Mouse (Mus musculus) hindbrain, embryonic 11.5 days (tissue): ENCODE measurements at regions not wholly inside any gene's neighbourhood (a gene's known extent, or its start where the extent isn't known, plus 50 kb on each side); places are given as distances from the start of the nearest gene placed in this dataset.

ENCODE experiments used
- ATAC-seq: fragments of 200-750 bp; cut with Nextera tagmentation; 2 replicates; pipeline ENCODE4 v1.8.0; 2017; ENCODE audit warnings: mild to moderate bottlenecking, moderate TSS enrichment, moderate library complexity; ENCODE audit not compliant: low FRiP score
- DNase-seq: peaks from one replicate; pipeline ENCODE4 v3.0.0-alpha.2; 2015; ENCODE audit warnings: low spot score
- H3K27ac ChIP-seq: fragments of 300-500 bp; sonication (generic); 2 replicates; pipeline ENCODE4 v1.5.1; 2014; ENCODE audit warnings: mild to moderate bottlenecking, low read depth, low read length
- H3K27me3 ChIP-seq: fragments of 300-500 bp; sonication (generic); 2 replicates; pipeline ENCODE4 v1.6.1; 2014; ENCODE audit warnings: mild to moderate bottlenecking, low read length, moderate library complexity, mixed read lengths; ENCODE audit not compliant: control insufficient read depth, insufficient read depth
- H3K36me3 ChIP-seq: fragments of 300-500 bp; sonication (generic); 2 replicates; pipeline ENCODE4 v1.6.1; 2014; ENCODE audit warnings: mild to moderate bottlenecking, low read length, moderate library complexity, mixed read lengths; ENCODE audit not compliant: control insufficient read depth, insufficient read depth
- H3K4me1 ChIP-seq: fragments of 300-500 bp; sonication (generic); replicated peaks from 2 replicates; pipeline ENCODE4 v1.6.1; 2014; ENCODE audit warnings: low read length, mixed read lengths; ENCODE audit not compliant: control insufficient read depth, insufficient read depth
- H3K4me2 ChIP-seq: fragments of 300-500 bp; sonication (generic); replicated peaks from 2 replicates; pipeline ENCODE4 v1.6.1; 2014; ENCODE audit warnings: mild to moderate bottlenecking, low read depth, low read length
- H3K4me3 ChIP-seq: fragments of 300-500 bp; sonication (generic); 2 replicates; pipeline ENCODE4 v1.5.1; 2014; ENCODE audit warnings: low read depth, low read length
- H3K9ac ChIP-seq: fragments of 300-500 bp; sonication (generic); 2 replicates; pipeline ENCODE4 v1.6.1; 2014; ENCODE audit warnings: low read depth, low read length
- H3K9me3 ChIP-seq: fragments of 300-500 bp; sonication (generic); 2 replicates; pipeline ENCODE4 v1.6.1; 2016; ENCODE audit warnings: low read length; ENCODE audit not compliant: control insufficient read depth
- WGBS: fragments of 180-500 bp; shearing (Covaris S2); extraction: QIAGEN DNeasy Blood & Tissue Kit; methylation state at CpG from one replicate; pipeline ENCODE4 v1.1.7; 2014; 5-methylcytosine and 5-hydroxymethylcytosine counted together

GRCm38 (mm10) chr2:79557361-79557760, 77.8 kb upstream of the Itprid2 start:
- DNase-seq (no peak), ATAC-seq (no peak)
- H3K4me1 ChIP-seq, result no peaks in the 10 kb centered on the region
- 87% methylated on average over 3 of the region's 3 CpGs for WGBS
- no peak overlapping the region for H3K27ac ChIP-seq
- no peak overlapping the region for H3K4me3 ChIP-seq
- no peaks in the 10 kb centered on the region for H3K36me3 ChIP-seq
- no peaks in the 10 kb centered on the region for H3K9me3 ChIP-seq
- H3K4me2 ChIP-seq, result no peak overlapping the region
- H3K9ac ChIP-seq, result no peak overlapping the region
- H3K27me3 ChIP-seq, result no peaks in the 10 kb centered on the region

GRCm38 (mm10) chr2:79566280-79566933, 68.7 kb upstream of the Itprid2 start:
- ATAC-seq (no peak), DNase-seq (peak; percentile 10)
- Histone ChIP-seq H3K4me1 (no peaks in the 10 kb centered on the region; the same call in 1 of the 2 replicates), H3K9ac (no peak overlapping the region), H3K9me3 (no peaks in the 10 kb centered on the region), H3K4me2 (no peak overlapping the region), H3K27me3 (no peaks in the 10 kb centered on the region), H3K36me3 (no peaks in the 10 kb centered on the region), H3K27ac (no peak overlapping the region), H3K4me3 (no peak overlapping the region)
- WGBS, result 10% methylated on average over 3 of the region's 3 CpGs

- no peaks in the 10 kb centered on the region; the same call in 1 of the 2 replicates for H3K4me1 ChIP-seq
- H3K36me3 ChIP-seq, result no peaks in the 10 kb centered on the region
- no peaks in the 10 kb centered on the region for H3K27me3 ChIP-seq
- H3K27ac ChIP-seq, result no peak overlapping the region
- no peak for DNase-seq
- H3K9me3 ChIP-seq, result no peaks in the 10 kb centered on the region
- WGBS, result 64% methylated on average over 3 of the region's 3 CpGs
- no peak overlapping the region for H3K4me2 ChIP-seq
- no peak for ATAC-seq
- no peak overlapping the region for H3K9ac ChIP-seq
- H3K4me3 ChIP-seq, result no peak overlapping the region
Observed at GRCm38 (mm10) chr2:79567413-79567934, 67.7 kb upstream of the Itprid2 start.

- 90% methylated on average over 1 of the region's 1 CpGs for WGBS
- no peak for ATAC-seq
- no peak overlapping the region for H3K27ac ChIP-seq
- no peak for DNase-seq
- no peaks in the 10 kb centered on the region for H3K36me3 ChIP-seq
- H3K9ac ChIP-seq, result no peak overlapping the region
- no peaks in the 10 kb centered on the region for H3K27me3 ChIP-seq
- no peaks in the 10 kb centered on the region for H3K9me3 ChIP-seq
- no peak overlapping the region for H3K4me3 ChIP-seq
- H3K4me2 ChIP-seq, result no peak overlapping the region
- H3K4me1 ChIP-seq, result no peaks in the 10 kb centered on the region; the same call in 1 of the 2 replicates
Observed at GRCm38 (mm10) chr2:79569663-79570062, 65.5 kb upstream of the Itprid2 start.

GRCm38 (mm10) chr2:79571910-79572309, 63.2 kb upstream of the Itprid2 start:
- 87% methylated on average over 5 of the region's 5 CpGs for WGBS
- H3K4me3 ChIP-seq, result no peak overlapping the region
- H3K9ac ChIP-seq, result no peak overlapping the region
- H3K36me3 ChIP-seq, result no peaks in the 10 kb centered on the region
- H3K4me2 ChIP-seq, result no peak overlapping the region
- DNase-seq, result no peak
- H3K27me3 ChIP-seq, result no peaks in the 10 kb centered on the region
- no peaks in the 10 kb centered on the region for H3K4me1 ChIP-seq
- no peak overlapping the region for H3K27ac ChIP-seq
- H3K9me3 ChIP-seq, result no peaks in the 10 kb centered on the region
- no peak for ATAC-seq

GRCm38 (mm10) chr2:79575074-79575473, 60.1 kb upstream of the Itprid2 start:
- no peak for ATAC-seq
- Histone ChIP-seq H3K4me3 (no peak overlapping the region), H3K27me3 (no peaks in the 10 kb centered on the region), H3K4me1 (no peaks in the 10 kb centered on the region), H3K27ac (no peak overlapping the region), H3K9ac (no peak overlapping the region), H3K4me2 (no peak overlapping the region), H3K9me3 (no peaks in the 10 kb centered on the region), H3K36me3 (no peaks in the 10 kb centered on the region)
- DNase-seq, result no peak
- 66% methylated on average over 6 of the region's 6 CpGs for WGBS

GRCm38 (mm10) chr2:79585022-79585774, 50.0 kb upstream of the Itprid2 start:
- no peak for ATAC-seq
- 76% methylated on average over 7 of the region's 7 CpGs for WGBS

More at GRCm38 (mm10) chr2:79585022-79585774, 50.0 kb upstream of the Itprid2 start:
- Histone ChIP-seq H3K27ac (no peak overlapping the region), H3K4me2 (no peak overlapping the region), H3K9me3 (no peaks in the 10 kb centered on the region), H3K27me3 (no peaks in the 10 kb centered on the region), H3K4me3 (no peak overlapping the region), H3K4me1 (no peaks in the 10 kb centered on the region), H3K9ac (no peak overlapping the region), H3K36me3 (no peaks in the 10 kb centered on the region)
- DNase-seq, result no peak
